Mouse (Mus musculus) embryonic fibroblast, embryonic 13.5 days (primary cell): Measurements from ENCODE around the gene Rab31.

Experiments used
- CTCF ChIP-seq: IDR thresholded peaks from 2 replicates; pipeline ENCODE4 v1.5.1; 2011; ENCODE audit warnings: mild to moderate bottlenecking, control low read depth, low read length, moderate library complexity, borderline replicate concordance; ENCODE audit not compliant: insufficient read depth
- POLR2A ChIP-seq: IDR thresholded peaks from 2 replicates; pipeline ENCODE4 v1.6.1; 2011; ENCODE audit warnings: low read depth, mild to moderate bottlenecking, control low read depth, low read length, moderate library complexity

- TF ChIP-seq CTCF, result no peak
- TF ChIP-seq POLR2A, result no peak
These were observed 156.9 kb downstream of the Rab31 start for GRCm38 (mm10) chr17:65615678-65616077.
